Mouse (Mus musculus): ENCODE results near the gene Dpy30.

Dpy30 gene

DNA sequence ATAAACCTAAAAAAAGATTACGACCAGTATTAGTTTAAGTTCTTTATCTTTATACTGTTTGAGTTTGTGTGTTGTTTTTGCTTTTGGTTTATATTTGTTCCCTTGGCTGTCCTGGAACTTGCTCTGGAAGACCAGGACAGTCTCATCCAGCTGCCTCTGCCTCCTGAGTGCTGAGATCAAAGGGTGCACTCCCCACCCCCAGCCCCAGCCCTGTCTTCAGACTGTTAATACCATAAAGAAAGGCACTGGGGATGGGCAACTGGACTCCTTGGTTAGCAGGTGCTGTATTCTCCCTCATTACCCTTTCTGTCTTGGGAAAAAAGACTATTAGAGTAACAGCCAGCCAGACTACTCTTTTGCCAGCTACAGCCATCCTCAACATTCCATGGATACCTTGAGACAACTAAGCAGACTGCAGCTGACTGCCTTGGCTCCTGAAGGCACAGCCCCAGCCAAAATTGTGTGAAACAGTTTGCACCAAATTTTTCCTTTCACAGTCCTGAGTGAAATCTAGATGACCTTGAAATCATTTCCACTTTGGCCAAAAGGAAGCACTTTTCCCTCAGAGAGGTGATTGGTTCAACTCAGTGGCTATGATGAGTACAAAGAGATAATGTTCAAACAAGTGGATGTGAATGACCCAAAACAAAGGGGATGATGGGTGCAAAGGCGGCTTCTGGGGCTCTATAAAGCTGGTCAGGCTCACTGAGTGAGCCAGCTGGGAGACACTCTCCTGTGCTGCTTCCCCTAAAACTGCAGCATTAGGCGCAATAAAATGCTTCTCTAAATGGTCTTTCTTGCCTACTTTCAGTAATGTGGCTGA lies 59.2 kb downstream of the Dpy30 start:
- DNase-seq (ENCODE audit: low spot score): no peak

DNA sequence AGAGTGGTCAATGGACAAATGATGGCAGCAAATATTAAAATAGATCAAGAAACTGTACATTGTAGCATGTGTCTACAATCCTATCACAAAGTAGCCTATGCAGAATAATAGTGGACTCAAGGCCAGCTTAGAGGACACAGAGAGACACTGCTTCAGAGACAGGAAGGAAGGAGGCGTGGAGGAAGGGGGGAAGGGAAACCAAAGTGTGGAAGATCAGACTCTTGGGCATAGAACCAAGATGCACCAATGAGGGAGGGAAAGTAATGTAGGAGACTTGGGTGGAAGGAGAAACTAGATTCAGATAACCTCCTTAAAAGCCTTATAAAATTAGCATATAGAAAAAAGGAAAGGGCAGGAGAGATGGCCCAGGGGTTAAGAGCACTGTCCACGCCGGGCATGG lies 61.3 kb downstream of the Dpy30 start:
- DNase-seq (ENCODE audit: low spot score): no peak
